Mouse (Mus musculus) kidney, postnatal 4 days (tissue): Measurements from ENCODE around the gene Rimklb.
"Not testable (repeated sequence)": the region's sequence is repeated elsewhere in the genome, so short reads cannot be mapped to it uniquely, and the experiment has no call there.

ENCODE experiments used
- DNase-seq, 2 experiments: peaks; one replicate each; pipeline ENCODE4 v3.0.0; 2021; ENCODE audit warnings: mixed read lengths in 2 of 2

Rimklb gene

DNA sequence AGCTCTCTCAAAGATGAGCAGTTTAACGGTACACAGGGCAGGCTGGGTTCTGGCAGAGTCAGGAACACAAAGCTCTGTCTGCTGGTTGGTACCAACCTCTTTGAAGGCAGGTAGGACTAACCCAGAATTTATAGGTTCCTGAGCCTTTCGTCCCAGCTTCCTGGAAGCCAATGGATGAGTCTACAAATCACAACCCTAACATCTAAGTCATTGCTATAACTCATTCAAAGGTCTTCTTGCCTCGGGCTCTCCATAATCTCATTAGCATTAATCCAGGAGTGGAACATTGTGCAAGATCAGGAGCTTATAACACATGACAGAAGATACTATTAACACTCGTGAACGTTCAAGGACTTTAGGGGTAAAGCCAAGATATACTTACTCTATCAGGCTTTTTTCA lies at the start of gene Rimklb:
Rimklb (minus strand) TSS at position 101 of the 400 bp plus-strand sequence.
- no peak for DNase-seq

DNA sequence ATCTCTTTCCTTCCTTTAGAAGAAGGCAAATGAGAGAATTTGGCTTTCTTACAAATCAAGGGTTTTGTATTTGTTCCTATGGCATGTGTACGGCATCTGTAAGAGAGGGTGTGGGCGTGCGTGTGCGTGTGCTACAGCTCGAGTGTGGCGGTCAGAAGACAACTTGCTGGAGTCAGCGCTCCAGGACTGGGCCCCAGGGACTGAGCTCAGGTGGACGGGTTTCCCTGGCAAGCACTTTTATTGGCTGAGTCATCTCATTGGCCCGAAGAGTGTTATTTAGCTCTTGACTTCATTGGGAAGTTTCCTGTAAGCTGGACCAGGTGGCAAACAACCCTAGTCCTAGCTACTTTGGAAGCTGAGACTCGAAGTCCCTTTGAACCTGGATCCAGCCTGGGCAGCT lies 47.4 kb upstream of the Rimklb start:
- DNase-seq = no peak

DNA sequence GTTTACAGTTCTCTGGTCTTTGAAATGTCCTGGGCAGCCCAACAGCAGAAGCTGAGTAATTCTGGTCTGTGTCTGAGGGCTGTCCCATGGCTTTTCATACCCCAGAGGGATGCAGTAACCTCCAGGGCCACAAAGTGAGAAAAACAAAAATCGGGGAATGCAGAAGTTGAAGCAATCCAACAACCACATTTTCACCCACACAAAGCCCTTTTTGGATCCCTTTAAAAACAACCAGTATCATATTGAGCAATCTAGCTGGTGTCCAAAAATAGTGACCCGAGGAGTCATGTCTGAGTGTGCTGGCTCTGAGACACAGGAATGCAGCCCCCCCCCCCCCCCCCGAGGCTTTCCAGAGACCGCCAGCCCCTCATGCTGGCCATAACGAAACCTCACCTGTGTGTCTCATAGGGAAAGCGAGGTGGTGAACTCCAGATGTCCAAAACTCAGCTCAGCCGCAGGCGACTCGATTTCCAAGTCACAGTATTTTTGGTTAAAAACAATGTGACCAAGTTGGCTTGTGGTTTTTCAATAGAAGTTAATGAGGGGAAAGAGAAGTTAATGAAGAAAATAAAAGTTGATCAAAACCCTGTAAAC lies 46.8 kb upstream of the Rimklb start:
- DNase-seq = no peak

DNA sequence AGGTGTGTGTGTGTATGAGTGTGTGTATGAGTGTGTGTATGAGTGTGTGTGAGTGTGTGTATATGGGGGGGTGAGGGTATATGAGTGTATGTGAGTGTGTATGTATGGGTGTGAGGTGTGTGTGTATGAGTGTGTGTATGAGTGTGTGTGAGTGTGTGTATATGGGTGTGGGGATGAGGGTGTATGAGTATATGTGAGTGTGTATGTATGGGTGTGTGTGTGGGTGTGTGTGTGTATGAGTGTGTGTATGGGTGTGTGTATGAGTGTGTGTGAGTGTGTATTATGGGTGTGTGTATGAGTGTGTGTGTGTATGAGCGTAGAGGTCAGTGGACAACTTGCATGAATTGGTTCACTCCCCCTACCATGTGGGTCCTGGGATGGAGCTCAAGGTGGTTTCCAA lies 46.1 kb upstream of the Rimklb start:
- DNase-seq = no peak

DNA sequence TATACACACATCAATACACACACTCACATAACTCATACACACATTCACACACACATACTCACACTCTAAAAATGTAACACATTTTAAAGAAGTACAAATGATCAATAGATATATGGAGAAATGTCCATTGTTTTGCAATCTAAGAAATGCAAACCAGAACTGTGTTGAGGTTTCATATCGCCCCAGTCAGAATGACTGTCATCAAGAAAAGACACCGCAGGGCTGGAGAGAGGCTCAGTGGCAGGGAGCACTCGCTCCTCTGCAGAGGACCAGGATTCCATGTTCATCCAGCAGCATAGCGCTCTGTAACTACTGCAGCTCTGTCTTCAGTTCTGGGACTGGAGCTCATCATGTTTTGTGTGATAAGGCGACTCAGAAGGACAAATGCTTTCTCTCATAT lies 45.0 kb upstream of the Rimklb start:
- no peak for DNase-seq

DNA sequence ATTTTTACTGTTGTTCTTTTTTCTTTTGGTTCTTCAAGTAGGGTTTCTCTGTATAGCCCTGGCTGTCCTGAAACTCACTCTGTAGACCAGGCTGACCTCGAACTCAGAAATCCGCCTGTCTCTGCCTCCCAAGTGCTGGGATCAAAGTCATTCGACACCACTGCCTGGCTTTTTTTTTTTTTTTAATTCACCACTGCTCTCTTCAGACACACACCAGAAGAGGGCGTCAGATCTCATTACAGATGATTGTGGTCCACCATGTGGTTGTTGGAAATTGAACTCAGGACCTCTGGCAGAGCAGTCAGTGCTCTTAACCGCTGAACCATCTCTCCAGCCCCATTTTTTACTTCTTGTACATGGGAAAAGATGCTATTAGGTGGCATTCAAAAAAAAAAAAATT lies 43.9 kb upstream of the Rimklb start:
- not testable (repeated sequence) for DNase-seq

DNA sequence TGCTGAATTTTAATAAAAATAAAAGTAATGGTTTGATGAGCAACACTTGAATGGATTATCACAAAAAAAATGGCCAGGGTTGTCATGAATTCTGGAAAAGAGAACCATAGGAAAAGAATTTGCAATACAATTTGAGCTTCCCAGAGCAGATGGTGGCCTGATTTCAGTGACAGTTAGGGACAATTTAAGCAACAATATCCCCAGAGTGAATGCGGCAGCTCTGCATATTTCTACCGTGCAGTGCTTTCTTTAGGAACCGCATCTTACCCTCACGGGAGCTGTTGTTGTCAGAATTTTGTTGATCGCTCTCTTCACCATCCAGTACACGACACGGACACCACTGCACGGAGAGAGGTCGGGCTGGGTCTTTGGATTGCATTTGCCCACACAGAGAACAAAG lies 41.0 kb upstream of the Rimklb start:
- DNase-seq = no peak

DNA sequence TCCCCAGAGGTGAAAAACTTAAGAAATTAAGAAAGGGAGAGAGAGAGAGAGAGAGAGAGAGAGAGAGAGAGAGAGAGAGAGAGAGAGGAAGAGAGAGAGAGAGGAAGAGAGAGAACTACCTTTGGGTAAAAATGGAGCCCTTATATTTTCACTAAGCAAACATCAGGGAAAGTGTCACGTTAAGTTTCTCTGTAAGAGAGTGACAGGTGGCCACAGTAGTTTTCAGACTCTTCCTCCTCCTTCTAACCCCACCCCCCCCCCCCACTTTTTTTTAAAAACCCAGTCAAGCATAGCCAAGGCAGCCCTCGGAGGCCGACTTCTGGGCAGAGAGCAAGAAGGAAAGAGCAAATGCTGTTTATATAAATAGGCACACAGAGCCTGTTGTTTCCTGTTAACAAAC lies 35.5 kb upstream of the Rimklb start:
- DNase-seq = no peak

DNA sequence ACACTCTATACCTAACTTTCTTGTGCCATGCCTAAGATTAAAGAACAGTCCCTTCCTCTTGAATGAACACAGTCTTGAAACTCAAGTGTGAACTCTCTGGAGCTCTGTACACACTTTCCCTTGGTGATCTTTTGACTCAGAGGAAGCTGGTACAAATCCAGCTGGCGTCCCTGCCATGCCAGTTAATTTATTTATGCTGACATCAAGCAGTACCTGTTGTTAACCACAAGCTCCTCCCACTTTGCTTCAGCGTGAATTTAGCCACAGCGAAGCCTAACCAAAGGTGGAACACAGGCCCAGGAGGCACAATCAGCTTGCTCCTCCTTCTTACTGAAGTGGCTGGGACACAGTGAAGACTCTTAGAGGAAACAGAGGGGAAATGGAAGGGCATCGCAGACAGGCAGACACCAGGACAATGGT lies 34.3 kb upstream of the Rimklb start:
- DNase-seq = peak; percentile 21 to 56

DNA sequence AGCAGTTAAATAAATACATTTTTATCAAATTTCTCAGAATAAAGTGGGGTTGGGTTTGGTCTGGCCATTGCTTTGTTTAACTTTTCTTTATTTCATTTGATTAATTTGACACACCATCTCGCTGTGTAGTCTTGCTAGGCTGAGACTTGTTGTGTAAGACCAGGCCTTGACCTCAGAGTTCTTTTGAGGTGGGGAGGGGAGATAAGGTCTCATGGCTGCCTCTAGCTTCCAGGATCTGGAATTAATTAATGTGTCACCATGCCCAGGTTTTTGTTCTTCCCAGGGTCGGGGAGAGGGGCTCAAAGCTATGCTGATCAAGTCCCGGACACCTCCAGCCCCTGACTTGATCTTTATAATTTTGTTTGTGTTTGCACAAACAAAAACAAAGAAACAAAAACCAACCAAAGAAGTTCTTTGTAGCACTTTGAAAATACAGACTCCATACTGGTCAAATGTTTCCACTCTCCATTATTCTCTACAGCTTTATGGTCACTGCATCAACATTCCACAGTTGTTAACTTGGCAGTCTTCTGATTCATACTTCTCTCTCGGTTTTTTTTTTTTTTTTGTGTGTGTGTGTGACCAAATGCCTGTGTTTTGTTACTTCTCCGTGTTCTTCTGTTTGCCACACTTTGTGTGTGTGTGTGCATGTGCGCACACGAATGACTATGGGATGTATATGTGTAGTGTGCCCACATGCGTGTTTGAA lies 33.1 kb upstream of the Rimklb start:
- DNase-seq = peak in 1 of 2 experiments; percentile 4

DNA sequence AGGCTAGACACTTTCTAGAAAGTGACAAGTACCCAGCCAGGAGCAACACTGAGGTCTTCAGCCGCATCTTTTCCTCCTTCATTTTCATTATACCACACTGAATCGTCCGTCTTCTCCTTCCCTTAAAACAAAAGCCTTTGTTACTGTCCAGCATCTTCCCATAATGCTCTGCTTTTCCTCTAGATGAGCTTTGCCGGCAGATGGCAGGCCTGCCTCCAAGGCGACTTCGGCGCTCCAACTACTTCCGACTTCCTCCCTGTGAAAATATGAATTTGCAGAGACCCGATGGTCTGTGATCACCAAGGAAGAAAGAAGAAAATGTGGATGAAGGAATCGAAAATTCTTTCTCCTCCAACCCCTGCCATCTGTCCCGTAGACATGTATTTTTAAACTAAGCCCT lies 29.6 kb upstream of the Rimklb start:
- DNase-seq = no peak

DNA sequence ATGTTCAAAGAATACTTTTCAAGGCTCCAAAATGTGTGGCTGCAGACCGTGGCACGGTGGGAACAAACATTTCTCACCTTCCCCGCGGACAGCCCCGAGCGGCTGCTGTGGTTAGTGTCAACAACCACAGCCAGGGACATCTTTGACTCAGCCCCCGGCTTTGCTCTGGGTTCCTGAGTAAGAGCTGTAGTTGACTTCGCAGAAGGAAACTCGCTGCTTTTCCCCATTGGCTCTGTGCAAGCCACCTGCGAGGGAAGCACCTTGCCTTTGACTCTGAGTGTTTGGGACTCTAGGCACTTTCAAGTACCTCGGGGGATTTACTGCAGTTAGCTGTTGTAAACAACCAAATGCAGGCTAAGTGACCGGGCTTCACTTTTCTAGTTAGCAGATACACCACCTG lies 29.0 kb upstream of the Rimklb start:
- DNase-seq = no peak

DNA sequence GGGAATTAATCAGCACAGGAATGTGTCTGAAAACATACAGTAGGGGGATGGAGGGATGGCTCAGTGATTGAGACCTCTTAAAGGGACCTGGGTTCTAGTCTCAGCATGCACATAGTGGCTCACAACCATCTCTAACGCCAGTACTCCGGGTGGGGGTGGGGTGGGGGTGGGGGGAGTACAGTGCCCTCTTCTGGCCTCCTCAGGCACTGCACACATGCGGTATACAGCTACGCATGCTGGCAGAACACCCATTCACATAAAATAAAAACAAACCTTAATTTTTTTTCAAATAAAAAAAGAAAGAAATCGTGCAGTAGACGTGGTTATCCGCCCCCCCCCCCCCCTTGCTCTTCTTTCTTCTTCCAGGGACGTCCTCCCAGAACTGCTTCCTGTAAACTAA lies 24.7 kb upstream of the Rimklb start:
- DNase-seq = no peak

DNA sequence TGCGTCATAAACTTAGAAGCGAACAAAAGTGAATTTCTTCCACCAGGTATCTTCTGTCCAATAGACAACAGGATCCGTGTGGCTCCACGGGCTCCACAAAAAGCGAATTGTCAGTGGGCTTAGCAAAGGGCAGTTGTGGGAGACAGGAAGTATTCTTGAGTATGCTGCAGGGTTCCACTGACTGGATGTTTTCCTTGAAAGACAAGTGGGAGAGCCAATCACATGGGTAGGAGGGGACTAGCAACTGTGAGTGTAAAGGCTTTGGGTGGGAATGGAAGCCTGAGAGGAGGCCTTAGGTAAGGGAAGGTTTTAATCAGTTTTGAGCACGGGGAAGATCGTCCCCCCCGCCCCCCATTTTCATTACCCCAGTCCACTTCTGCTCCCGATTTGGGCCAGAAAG lies 24.0 kb upstream of the Rimklb start:
- peak; percentile 32 to 52 for DNase-seq

DNA sequence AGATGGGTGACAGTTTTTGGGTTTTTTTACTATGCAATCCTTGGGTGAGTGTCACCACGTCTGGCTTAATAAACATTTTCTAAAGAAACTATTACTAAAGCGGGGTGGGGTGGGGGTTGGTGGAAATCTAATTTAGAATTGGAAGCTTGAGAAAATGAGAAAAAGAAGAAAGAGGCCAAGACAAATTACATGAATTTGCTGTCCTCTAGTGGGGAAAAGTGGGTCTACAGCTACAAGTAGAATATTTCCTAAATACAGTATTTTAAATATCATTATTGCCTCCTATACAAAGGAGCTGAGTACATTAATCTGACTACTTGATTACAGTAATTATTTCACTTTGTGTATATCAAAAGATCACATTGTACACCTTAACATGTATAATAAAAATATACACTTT lies 20.8 kb upstream of the Rimklb start:
- no peak for DNase-seq

DNA sequence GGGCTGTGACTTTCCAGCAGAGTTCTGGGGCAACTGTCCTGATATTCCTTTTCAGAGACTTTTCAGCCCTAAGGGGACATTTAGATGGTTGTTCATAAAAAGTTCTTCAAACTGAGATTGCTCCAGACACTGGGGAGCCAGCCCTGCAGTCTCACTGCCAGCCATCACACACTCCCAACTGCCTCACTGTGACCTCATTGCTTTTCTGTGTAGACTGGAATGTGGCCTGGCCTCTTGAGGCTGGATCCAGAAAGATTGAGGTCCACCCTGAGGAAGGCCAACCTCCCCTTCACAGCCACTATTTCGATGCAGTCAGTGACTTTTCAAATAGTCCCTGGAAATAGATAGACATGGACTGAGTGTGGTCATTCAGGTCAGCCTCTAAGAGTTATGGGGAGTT lies 19.1 kb upstream of the Rimklb start:
- DNase-seq = no peak

DNA sequence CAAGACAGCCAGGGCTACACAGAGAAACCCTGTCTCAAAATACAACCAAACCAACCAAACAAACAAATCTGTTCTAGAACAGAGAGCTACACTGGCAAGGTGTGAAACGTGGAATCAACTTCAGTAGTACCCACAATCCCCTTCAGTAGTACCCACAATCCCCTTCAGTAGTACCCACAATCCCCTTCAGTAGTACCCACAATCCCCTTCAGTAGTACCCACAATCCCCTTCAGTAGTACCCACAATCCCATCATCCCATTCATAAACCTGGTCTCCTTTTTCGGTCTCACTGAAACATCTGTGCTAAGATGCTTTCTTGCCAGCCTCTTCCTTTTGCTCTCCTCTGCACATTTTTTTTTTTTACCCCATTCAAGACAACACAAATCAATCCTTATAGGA lies 17.2 kb upstream of the Rimklb start:
- DNase-seq = not testable (repeated sequence)

DNA sequence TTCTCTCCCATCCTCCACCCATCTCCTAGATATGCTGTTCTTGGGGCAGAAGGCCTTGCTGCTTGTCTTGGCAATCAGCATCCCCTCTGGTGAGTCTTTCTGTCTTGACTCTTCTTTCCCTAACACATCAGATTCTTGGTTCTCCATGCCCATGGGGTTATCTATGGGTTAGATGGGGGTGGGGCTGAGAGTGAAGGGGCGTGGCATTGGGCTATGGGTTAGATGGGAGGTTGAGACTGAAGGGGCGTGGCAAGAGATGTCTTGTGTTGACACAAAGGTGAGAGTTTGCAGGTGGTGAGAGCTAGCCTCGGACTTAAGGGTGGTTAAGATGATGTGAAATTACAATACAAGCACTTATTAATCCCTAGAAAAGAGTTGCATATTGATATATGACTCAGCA lies 15.8 kb upstream of the Rimklb start:
- no peak for DNase-seq

DNA sequence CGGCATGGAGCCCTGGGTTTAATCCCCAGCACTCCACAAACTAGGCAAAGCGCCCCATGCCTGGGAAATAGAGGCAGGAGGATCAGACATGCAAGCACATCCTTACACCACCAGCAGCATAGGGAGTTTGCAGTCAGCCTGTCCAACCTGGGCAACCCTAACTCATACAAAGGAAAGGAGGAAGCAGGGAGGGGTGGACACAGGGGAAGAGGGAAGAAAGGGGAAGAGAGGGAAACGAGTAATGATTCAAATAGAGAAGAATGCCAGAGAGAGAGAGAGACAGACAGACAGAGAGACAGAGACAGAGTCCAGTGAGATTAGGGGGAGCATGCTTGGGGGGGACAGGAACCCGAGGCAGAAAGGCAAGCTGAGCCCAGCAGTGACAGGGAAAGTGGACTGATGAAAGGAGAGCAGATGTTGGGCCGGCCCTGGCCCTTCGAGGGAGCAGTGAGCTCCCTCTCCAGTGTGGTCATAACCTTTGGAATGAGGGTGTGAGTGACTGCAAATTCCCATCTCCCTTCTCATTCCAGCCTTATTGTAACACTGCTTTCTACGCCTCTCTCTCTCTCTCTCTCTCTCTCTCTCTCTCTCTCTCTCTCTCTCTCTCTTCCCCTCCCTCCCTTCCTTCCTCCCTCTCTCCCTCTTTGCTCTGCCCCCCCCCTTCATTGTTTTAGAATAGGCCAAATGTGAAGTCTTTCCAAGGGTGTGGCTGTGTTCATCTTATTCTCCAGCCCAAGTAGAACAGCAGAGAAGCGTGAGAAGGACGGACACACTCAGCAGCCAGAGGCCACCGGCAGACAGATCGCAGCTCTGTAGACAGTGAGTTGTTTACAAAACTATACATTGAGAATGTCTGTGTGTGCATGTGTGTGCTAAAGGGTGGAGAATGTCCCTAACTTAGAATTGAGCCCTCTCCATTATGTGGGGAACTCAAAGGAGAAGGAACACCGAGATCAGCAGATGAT lies 14.6 kb upstream of the Rimklb start:
- no peak for DNase-seq

DNA sequence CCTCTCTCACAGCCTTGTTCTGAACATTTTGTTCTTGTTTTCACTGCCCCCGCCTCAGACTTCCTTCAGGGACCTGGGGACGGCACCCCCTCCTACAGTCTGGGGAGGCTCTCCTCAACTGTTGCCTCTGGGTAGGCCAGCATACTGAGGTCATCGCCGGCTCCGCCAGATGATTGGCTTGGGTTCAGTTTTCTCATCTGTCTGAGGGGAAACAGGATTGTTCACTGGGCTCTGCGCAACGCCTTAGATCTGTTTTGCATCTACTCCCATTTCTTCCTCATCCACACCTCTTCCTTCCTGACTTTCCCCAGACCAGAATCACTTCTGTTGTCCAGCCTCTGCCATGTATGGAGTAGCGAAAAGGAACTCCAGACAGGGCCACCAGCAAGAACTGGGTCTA lies 9.9 kb upstream of the Rimklb start:
- no peak for DNase-seq

DNA sequence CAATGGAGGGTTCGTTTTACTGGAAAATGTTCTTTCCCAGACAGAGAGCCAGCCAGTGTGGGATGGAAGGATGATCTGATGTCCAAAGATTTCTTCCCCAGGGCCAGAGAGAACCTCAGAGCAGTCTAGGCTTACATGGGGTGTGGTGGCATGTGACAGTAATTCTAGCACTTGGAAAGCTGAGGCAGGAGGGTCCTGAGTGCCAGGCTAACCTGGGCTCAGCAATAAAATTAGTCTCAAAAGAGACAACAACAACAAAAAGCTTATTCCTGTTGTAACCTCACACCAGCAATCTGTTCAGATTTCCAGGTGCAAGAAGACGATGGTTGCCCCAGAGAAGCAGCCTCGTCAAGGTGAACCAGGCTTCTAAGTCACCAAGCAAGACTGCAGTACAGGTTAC lies 7.0 kb upstream of the Rimklb start, which contains the start of gene Mfap5:
Mfap5 (plus strand) TSS at position 301 of the 400 bp plus-strand sequence.
- no peak for DNase-seq

DNA sequence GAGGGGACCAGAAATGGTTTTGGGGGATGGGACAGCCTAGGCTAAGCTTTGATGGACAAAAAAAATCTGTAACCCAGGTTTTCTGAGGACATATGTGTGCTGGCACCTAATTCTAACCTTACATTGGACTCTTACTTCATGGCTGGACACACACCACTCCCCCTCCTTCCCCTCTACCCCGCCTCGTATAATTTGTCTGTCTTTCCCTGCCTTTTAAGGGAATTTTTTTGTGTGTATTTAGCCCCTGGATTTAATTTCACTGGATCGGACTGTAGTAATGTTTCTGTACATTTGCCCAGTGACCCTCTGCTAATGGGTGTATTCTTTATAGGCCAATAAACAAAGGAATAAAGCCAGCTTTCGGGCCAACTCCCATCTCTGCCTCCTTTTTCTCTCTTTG lies 6.5 kb upstream of the Rimklb start:
- no peak for DNase-seq

DNA sequence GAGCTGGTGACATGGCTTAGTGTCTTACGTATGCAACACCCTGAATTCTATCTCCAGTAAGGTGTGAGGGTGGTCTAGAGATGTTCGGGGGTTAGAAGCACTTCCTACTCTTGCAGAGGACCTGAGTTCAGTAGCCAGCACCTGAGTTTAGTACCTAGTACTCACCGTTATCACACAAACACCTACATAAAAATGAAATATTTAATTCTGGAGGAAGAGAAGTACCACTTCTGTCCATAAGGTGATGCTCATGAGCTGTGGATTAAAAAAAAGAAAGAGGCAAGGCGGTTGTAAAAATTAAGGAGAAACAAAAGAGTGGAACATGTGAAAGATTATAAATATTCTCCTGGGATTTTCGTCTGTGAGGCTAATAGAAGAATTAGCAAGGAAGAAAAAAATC lies 2.1 kb downstream of the Rimklb start:
- no peak for DNase-seq
